Mouse (Mus musculus): ENCODE data around the gene St6gal1. TPM values are rescaled to one million over a fixed set of nuclear protein-coding genes. Genes with fewer than 3 reads are reported as not detected.

The St6gal1 gene
- polyA plus RNA-seq, 1 experiment from 2014 or later, result 30.6 TPM

- Histone ChIP-seq H3K4me2 (ENCODE audit: low read length) (no peak overlapping the region), H3K36me3 (ENCODE audit: control insufficient read depth, insufficient read depth, low read length) (no peaks in the 10 kb centered on the region), H3K4me3 (replicated peaks; ENCODE audit: low read depth, low read length) (no peak overlapping the region), H3K4me1 (ENCODE audit: control insufficient read depth, insufficient read depth, low read length) (peaks cover 6% of the 10 kb centered on the region; the same call in 1 of the 2 replicates), H3K9ac (replicated peaks; ENCODE audit: low read length) (no peak overlapping the region), H3K27ac (replicated peaks; ENCODE audit: low read depth, low read length) (no peak overlapping the region), H3K27me3 (ENCODE audit: control insufficient read depth, insufficient read depth, low read length) (no peaks in the 10 kb centered on the region), H3K9me3 (ENCODE audit: control insufficient read depth, low read length) (no peaks in the 10 kb centered on the region)
- ATAC-seq (ENCODE audit: low FRiP score, low TSS enrichment), result no peak
- no peak for DNase-seq
- WGBS, result 62% methylated on average over 10 of the region's 10 CpGs
Observed at GRCm38 (mm10) chr16:23305830-23306623, 81.5 kb downstream of the St6gal1 start.

GRCm38 (mm10) chr16:23307142-23307968 lies 82.8 kb downstream of the St6gal1 start:
- Histone ChIP-seq H3K9me3 (ENCODE audit: control insufficient read depth, low read length) (no peaks in the 10 kb centered on the region), H3K36me3 (ENCODE audit: control insufficient read depth, insufficient read depth, low read length) (no peaks in the 10 kb centered on the region), H3K4me1 (ENCODE audit: control insufficient read depth, insufficient read depth, low read length) (peaks cover 6% of the 10 kb centered on the region; the same call in 1 of the 2 replicates), H3K27me3 (ENCODE audit: control insufficient read depth, insufficient read depth, low read length) (no peaks in the 10 kb centered on the region), H3K9ac (replicated peaks; ENCODE audit: low read length) (no peak overlapping the region), H3K27ac (replicated peaks; ENCODE audit: low read depth, low read length) (no peak overlapping the region), H3K4me3 (replicated peaks; ENCODE audit: low read depth, low read length) (no peak overlapping the region), H3K4me2 (ENCODE audit: low read length) (no peak overlapping the region)
- ATAC-seq (ENCODE audit: low FRiP score, low TSS enrichment) (no peak), DNase-seq (no peak)
- WGBS, result 47% methylated on average over 12 of the region's 12 CpGs

GRCm38 (mm10) chr16:23308012-23308554 lies 83.5 kb downstream of the St6gal1 start:
- Histone ChIP-seq H3K27ac (replicated peaks; ENCODE audit: low read depth, low read length) (no peak overlapping the region), H3K27me3 (ENCODE audit: control insufficient read depth, insufficient read depth, low read length) (no peaks in the 10 kb centered on the region), H3K4me1 (ENCODE audit: control insufficient read depth, insufficient read depth, low read length) (peaks cover 6% of the 10 kb centered on the region; the same call in 1 of the 2 replicates), H3K9me3 (ENCODE audit: control insufficient read depth, low read length) (no peaks in the 10 kb centered on the region), H3K4me2 (ENCODE audit: low read length) (no peak overlapping the region), H3K36me3 (ENCODE audit: control insufficient read depth, insufficient read depth, low read length) (no peaks in the 10 kb centered on the region), H3K9ac (replicated peaks; ENCODE audit: low read length) (no peak overlapping the region), H3K4me3 (replicated peaks; ENCODE audit: low read depth, low read length) (no peak overlapping the region)
- DNase-seq (no peak), ATAC-seq (ENCODE audit: low FRiP score, low TSS enrichment) (no peak)
- 83% methylated on average over 4 of the region's 4 CpGs for WGBS

- no peak for ATAC-seq (ENCODE audit: low FRiP score, low TSS enrichment)
- no peak overlapping the region for H3K4me2 ChIP-seq (ENCODE audit: low read length)
- H3K4me1 ChIP-seq (ENCODE audit: control insufficient read depth, insufficient read depth, low read length), result peaks cover 6% of the 10 kb centered on the region; the same call in 1 of the 2 replicates
- WGBS, result 83% methylated on average over 4 of the region's 4 CpGs
- no peaks in the 10 kb centered on the region for H3K27me3 ChIP-seq (ENCODE audit: control insufficient read depth, insufficient read depth, low read length)
- no peak overlapping the region for H3K9ac ChIP-seq (replicated peaks; ENCODE audit: low read length)
- no peaks in the 10 kb centered on the region for H3K9me3 ChIP-seq (ENCODE audit: control insufficient read depth, low read length)
- H3K4me3 ChIP-seq (replicated peaks; ENCODE audit: low read depth, low read length), result no peak overlapping the region
- H3K27ac ChIP-seq (replicated peaks; ENCODE audit: low read depth, low read length), result no peak overlapping the region
- no peaks in the 10 kb centered on the region for H3K36me3 ChIP-seq (ENCODE audit: control insufficient read depth, insufficient read depth, low read length)
- DNase-seq, result no peak
Observed at GRCm38 (mm10) chr16:23309080-23309479, 84.5 kb downstream of the St6gal1 start.

GRCm38 (mm10) chr16:23312604-23313003 lies 88.1 kb downstream of the St6gal1 start:
- Histone ChIP-seq H3K36me3 (ENCODE audit: control insufficient read depth, insufficient read depth, low read length) (peaks cover under 1% of the 10 kb centered on the region; the same call in 1 of the 2 replicates), H3K27me3 (ENCODE audit: control insufficient read depth, insufficient read depth, low read length) (no peaks in the 10 kb centered on the region), H3K27ac (replicated peaks; ENCODE audit: low read depth, low read length) (no peak overlapping the region), H3K9me3 (ENCODE audit: control insufficient read depth, low read length) (no peaks in the 10 kb centered on the region), H3K9ac (replicated peaks; ENCODE audit: low read length) (no peak overlapping the region), H3K4me2 (ENCODE audit: low read length) (no peak overlapping the region), H3K4me3 (replicated peaks; ENCODE audit: low read depth, low read length) (no peak overlapping the region), H3K4me1 (ENCODE audit: control insufficient read depth, insufficient read depth, low read length) (peaks cover 4% of the 10 kb centered on the region; the same call in 1 of the 2 replicates)
- ATAC-seq (ENCODE audit: low FRiP score, low TSS enrichment) (no peak), DNase-seq (no peak)
- WGBS, result 98% methylated on average over 9 of the region's 9 CpGs

GRCm38 (mm10) chr16:23314790-23315189 lies 90.2 kb downstream of the St6gal1 start:
- no peaks in the 10 kb centered on the region for H3K9me3 ChIP-seq (ENCODE audit: control insufficient read depth, low read length)
- H3K27me3 ChIP-seq (ENCODE audit: control insufficient read depth, insufficient read depth, low read length), result no peaks in the 10 kb centered on the region
- ATAC-seq (ENCODE audit: low FRiP score, low TSS enrichment) (no peak), DNase-seq (no peak)
- H3K27ac ChIP-seq (replicated peaks; ENCODE audit: low read depth, low read length), result no peak overlapping the region
- H3K4me1 ChIP-seq (ENCODE audit: control insufficient read depth, insufficient read depth, low read length), result no peaks in the 10 kb centered on the region
- no peak overlapping the region for H3K9ac ChIP-seq (replicated peaks; ENCODE audit: low read length)
- H3K4me3 ChIP-seq (replicated peaks; ENCODE audit: low read depth, low read length), result no peak overlapping the region
- peaks cover 11% of the 10 kb centered on the region for H3K36me3 ChIP-seq (ENCODE audit: control insufficient read depth, insufficient read depth, low read length)
- WGBS, result 24% methylated on average over 7 of the region's 7 CpGs
- H3K4me2 ChIP-seq (ENCODE audit: low read length), result no peak overlapping the region

GRCm38 (mm10) chr16:23317411-23318047 lies 93.0 kb downstream of the St6gal1 start:
- no peak overlapping the region for H3K4me2 ChIP-seq (ENCODE audit: low read length)
- 88% methylated on average over 7 of the region's 7 CpGs for WGBS
- ATAC-seq (ENCODE audit: low FRiP score, low TSS enrichment) (no peak), DNase-seq (no peak)
- no peaks in the 10 kb centered on the region for H3K9me3 ChIP-seq (ENCODE audit: control insufficient read depth, low read length)
- no peaks in the 10 kb centered on the region for H3K4me1 ChIP-seq (ENCODE audit: control insufficient read depth, insufficient read depth, low read length)
- no peak overlapping the region for H3K9ac ChIP-seq (replicated peaks; ENCODE audit: low read length)
- no peak overlapping the region for H3K4me3 ChIP-seq (replicated peaks; ENCODE audit: low read depth, low read length)
- H3K27ac ChIP-seq (replicated peaks; ENCODE audit: low read depth, low read length), result no peak overlapping the region
- H3K36me3 ChIP-seq (ENCODE audit: control insufficient read depth, insufficient read depth, low read length), result peaks cover 23% of the 10 kb centered on the region
- no peaks in the 10 kb centered on the region for H3K27me3 ChIP-seq (ENCODE audit: control insufficient read depth, insufficient read depth, low read length)

GRCm38 (mm10) chr16:23320025-23320424 lies 95.5 kb downstream of the St6gal1 start:
- Histone ChIP-seq H3K9ac (replicated peaks; ENCODE audit: low read length) (no peak overlapping the region), H3K27me3 (ENCODE audit: control insufficient read depth, insufficient read depth, low read length) (no peaks in the 10 kb centered on the region), H3K4me2 (ENCODE audit: low read length) (no peak overlapping the region), H3K27ac (replicated peaks; ENCODE audit: low read depth, low read length) (no peak overlapping the region), H3K36me3 (ENCODE audit: control insufficient read depth, insufficient read depth, low read length) (peaks cover 27% of the 10 kb centered on the region), H3K9me3 (ENCODE audit: control insufficient read depth, low read length) (no peaks in the 10 kb centered on the region), H3K4me1 (ENCODE audit: control insufficient read depth, insufficient read depth, low read length) (no peaks in the 10 kb centered on the region), H3K4me3 (replicated peaks; ENCODE audit: low read depth, low read length) (no peak overlapping the region)
- 86% methylated on average over 3 of the region's 3 CpGs for WGBS
- DNase-seq, result no peak
- no peak for ATAC-seq (ENCODE audit: low FRiP score, low TSS enrichment)

Measured in midbrain, embryonic 14.5 days (tissue).